19 mouse cellular contexts compared by ENCODE assay signal in the genomic region with DNA sequence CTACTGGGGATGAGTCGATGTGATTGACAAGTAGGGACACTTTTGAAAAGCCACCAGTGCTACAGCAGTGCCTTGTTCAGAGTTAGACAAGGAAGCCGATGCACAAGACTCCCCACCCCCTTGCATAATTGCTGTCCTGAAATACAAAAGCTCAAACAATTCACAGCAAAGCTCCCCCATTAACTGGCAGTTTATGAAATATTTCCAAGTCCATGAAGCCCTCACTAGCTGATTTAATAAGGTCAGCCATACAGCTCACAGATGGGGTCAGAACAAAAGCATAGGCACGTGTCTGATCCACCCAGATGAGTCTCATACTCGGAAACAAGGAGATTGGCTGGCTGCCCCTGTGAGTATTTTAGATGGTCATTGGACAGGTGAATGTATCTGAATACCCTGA.
"Had no signal": no experiment of that assay in that cellular context is flagged by ENCODE, and none has a peak within 500 bp of the region (broad histone marks: within the 10 kb centered on the region; RNA-seq: fewer than 3 reads in every experiment).

No protein-coding gene starts in this region.

- H3K27me3 ChIP-seq: liver, embryonic 13.5 days; midbrain, embryonic 12.5 days; midbrain, embryonic 15.5 days; neural tube, embryonic 12.5 days; neural tube, embryonic 15.5 days; stomach, embryonic 15.5 days had no signal

- H3K4me1 ChIP-seq: liver, embryonic 13.5 days; midbrain, embryonic 12.5 days; midbrain, embryonic 15.5 days; neural tube, embryonic 12.5 days; neural tube, embryonic 15.5 days; stomach, embryonic 15.5 days had no signal

- H3K27ac ChIP-seq: layer of hippocampus, adult 2 months; left cerebral cortex, adult 2 months; liver, embryonic 13.5 days; macrophage; midbrain, embryonic 12.5 days; midbrain, embryonic 15.5 days; neural tube, embryonic 12.5 days; neural tube, embryonic 15.5 days; stomach, embryonic 15.5 days had no signal

- H3K36me3 ChIP-seq: liver, embryonic 13.5 days; midbrain, embryonic 12.5 days; midbrain, embryonic 15.5 days; neural tube, embryonic 12.5 days; neural tube, embryonic 15.5 days; stomach, embryonic 15.5 days had no signal

- DNase-seq: kidney, adult 8-10 months; kidney, postnatal 25 days; layer of hippocampus, postnatal 36 days; liver, embryonic 13.5 days; lung, adult 2 months; lung, postnatal 14 days; right cerebral cortex, postnatal 25 days; spleen, adult 18-20 months; thymus, adult 18-20 months; thymus, postnatal 36 days had no signal

- H3K9me3 ChIP-seq: liver, embryonic 13.5 days; midbrain, embryonic 12.5 days; midbrain, embryonic 15.5 days; neural tube, embryonic 12.5 days; neural tube, embryonic 15.5 days; stomach, embryonic 15.5 days had no signal

- ATAC-seq: intestine, embryonic 16.5 days; midbrain, embryonic 15.5 days had no signal

- H3K4me3 ChIP-seq: layer of hippocampus, adult 2 months; left cerebral cortex, adult 2 months; liver, embryonic 13.5 days; midbrain, embryonic 12.5 days; midbrain, embryonic 15.5 days; neural tube, embryonic 12.5 days; neural tube, embryonic 15.5 days; stomach, embryonic 15.5 days had no signal

- H3K4me2 ChIP-seq: liver, embryonic 13.5 days; midbrain, embryonic 12.5 days; midbrain, embryonic 15.5 days; neural tube, embryonic 12.5 days; neural tube, embryonic 15.5 days; stomach, embryonic 15.5 days had no signal

- H3K9ac ChIP-seq: liver, embryonic 13.5 days; midbrain, embryonic 12.5 days; midbrain, embryonic 15.5 days; neural tube, embryonic 12.5 days; neural tube, embryonic 15.5 days; stomach, embryonic 15.5 days had no signal
